Mouse (Mus musculus): Measurements from ENCODE around the gene Olfr1101. TPM values are rescaled to one million over a fixed set of nuclear protein-coding genes. Genes with fewer than 3 reads are reported as not detected.

Olfr1101 gene
- total RNA-seq (2023), result not detected

GRCm38 (mm10) chr2:86991121-86991520 is at the start of gene Olfr1101:
Olfr1101 (minus strand) TSS chr2:86991221.

GRCm38 (mm10) chr2:87036431-87036830 is 45.4 kb upstream of the Olfr1101 start, which contains the start of gene Olfr1105:
Olfr1105 (minus strand) TSS chr2:87036531.

GRCm38 (mm10) chr2:87026980-87027379 is 36.0 kb upstream of the Olfr1101 start, which contains the start of gene Olfr1104:
Olfr1104 (minus strand) TSS chr2:87027080.

GRCm38 (mm10) chr2:86998098-86998497 is 7.1 kb upstream of the Olfr1101 start, which contains the start of gene Olfr1102:
Olfr1102 (plus strand) TSS chr2:86998398.

GRCm38 (mm10) chr2:86979854-86980253 is 11.2 kb downstream of the Olfr1101 start, which contains the start of gene Olfr1100:
Olfr1100 (minus strand) TSS chr2:86979954.

GRCm38 (mm10) chr2:86960593-86960992 is 30.4 kb downstream of the Olfr1101 start, which contains the start of gene Olfr1099:
Olfr1099 (minus strand) TSS chr2:86960693.

Other genes with a start within 250 kb of the Olfr1101 start
- gene Olfr1090, start 232.2 kb downstream of the Olfr1101 start, total RNA-seq (2023), result not detected
- gene Olfr1093, start 208.7 kb downstream of the Olfr1101 start, total RNA-seq (2023), result not detected
- gene Olfr141, start 181.2 kb downstream of the Olfr1101 start, total RNA-seq (2023), result not detected
- gene Olfr1094, start 166.6 kb downstream of the Olfr1101 start, total RNA-seq (2023), result not detected
- gene Olfr1095, start 139.5 kb downstream of the Olfr1101 start, total RNA-seq (2023), result not detected
- not detected for gene Gm13723, start 116.4 kb downstream of the Olfr1101 start, total RNA-seq (2023)
- not detected for gene Olfr1097, start 99.0 kb downstream of the Olfr1101 start, total RNA-seq (2023)
- not detected for gene Olfr1098, start 66.7 kb downstream of the Olfr1101 start, total RNA-seq (2023)
- gene Olfr1099, start 30.5 kb downstream of the Olfr1101 start, total RNA-seq (2023), result not detected
- gene Olfr1100, start 11.3 kb downstream of the Olfr1101 start, total RNA-seq (2023), result not detected
- not detected for gene Olfr1102, start 7.2 kb upstream of the Olfr1101 start, total RNA-seq (2023)
- gene Olfr1104, start 35.9 kb upstream of the Olfr1101 start, total RNA-seq (2023), result not detected
- gene Olfr1105, start 45.3 kb upstream of the Olfr1101 start, total RNA-seq (2023), result not detected
- gene Olfr1106, start 61.1 kb upstream of the Olfr1101 start, total RNA-seq (2023), result not detected
- gene Olfr1107, start 84.6 kb upstream of the Olfr1101 start, total RNA-seq (2023), result not detected
- not detected for gene Olfr1109, start 104.8 kb upstream of the Olfr1101 start, total RNA-seq (2023)
- gene Olfr259, start 123.3 kb upstream of the Olfr1101 start, total RNA-seq (2023), result not detected
- gene Olfr1110, start 149.1 kb upstream of the Olfr1101 start, total RNA-seq (2023), result not detected
- gene Olfr1111, start 161.4 kb upstream of the Olfr1101 start, total RNA-seq (2023), result not detected
- gene Olfr1112, start 196.6 kb upstream of the Olfr1101 start, total RNA-seq (2023), result not detected
- not detected for gene Olfr1113, start 217.7 kb upstream of the Olfr1101 start, total RNA-seq (2023)

All from neutrophil, adult 83 days (primary cell).